Mouse (Mus musculus) embryonic facial prominence, embryonic 11.5 days (tissue): Measurements from ENCODE around the gene Olfr1201. TPM values are rescaled to one million over a fixed set of nuclear protein-coding genes. Genes with fewer than 3 reads are reported as not detected.

Experiments
- ATAC-seq: fragments of 200-750 bp; cut with Nextera tagmentation; replicated peaks from 2 replicates; pipeline ENCODE4 v1.8.0; 2017; ENCODE audit warnings: low read depth; ENCODE audit not compliant: insufficient number of reproducible peaks, low FRiP score, low TSS enrichment
- DNase-seq: peaks from one replicate; pipeline ENCODE4 v3.0.0-alpha.2; 2015; ENCODE audit warnings: low spot score
- H3K27ac ChIP-seq: fragments of 300-500 bp; sonication (generic); replicated peaks from 2 replicates; pipeline ENCODE4 v1.5.1; 2014; ENCODE audit warnings: mild to moderate bottlenecking, low read depth, low read length, control low read depth
- H3K27me3 ChIP-seq: fragments of 300-500 bp; sonication (generic); 2 replicates; pipeline ENCODE4 v1.6.1; 2014; ENCODE audit warnings: mild to moderate bottlenecking, low read length, moderate library complexity, mixed read lengths; ENCODE audit not compliant: control insufficient read depth, insufficient read depth
- H3K36me3 ChIP-seq: fragments of 300-500 bp; sonication (generic); replicated peaks from 2 replicates; pipeline ENCODE4 v1.6.1; 2014; ENCODE audit warnings: low read depth, mild to moderate bottlenecking, low read length, moderate library complexity, mixed read lengths; ENCODE audit not compliant: control insufficient read depth, insufficient read depth
- H3K4me1 ChIP-seq: fragments of 300-500 bp; sonication (generic); 2 replicates; pipeline ENCODE4 v1.6.1; 2014; ENCODE audit warnings: low read length, mixed read lengths; ENCODE audit not compliant: control insufficient read depth, insufficient read depth
- H3K4me2 ChIP-seq: fragments of 300-500 bp; sonication (generic); 2 replicates; pipeline ENCODE4 v1.6.1; 2014; ENCODE audit warnings: low read depth, mild to moderate bottlenecking, control low read depth, low read length, moderate library complexity
- H3K4me3 ChIP-seq: fragments of 300-500 bp; sonication (generic); 2 replicates; pipeline ENCODE4 v1.5.1; 2014; ENCODE audit warnings: low read depth, low read length, control low read depth
- H3K9ac ChIP-seq: fragments of 300-500 bp; sonication (generic); replicated peaks from 2 replicates; pipeline ENCODE4 v1.6.1; 2014; ENCODE audit warnings: mild to moderate bottlenecking, control low read depth, low read length
- H3K9me3 ChIP-seq: fragments of 300-500 bp; sonication (generic); replicated peaks from 2 replicates; pipeline ENCODE4 v1.6.1; 2016; ENCODE audit warnings: mild to moderate bottlenecking, low read length, inconsistent platforms, mixed read lengths; ENCODE audit not compliant: control insufficient read depth
- WGBS: fragments of 180-500 bp; shearing (Covaris S2); extraction: QIAGEN DNeasy Blood & Tissue Kit; methylation state at CpG from one replicate; pipeline ENCODE4 v1.1.7; 2014; 5-methylcytosine and 5-hydroxymethylcytosine counted together
- polyA plus RNA-seq: library from polyadenylated mRNA; unstranded; fragments of >200 nt; fragmentation: Nextera tagmentation; extraction: Ambion mirVana; gene quantifications from 2 replicates; pipeline ENCODE4 v1.2.1, GENCODE M21; 2014

Olfr1201 gene
- not detected in 2 replicates for polyA plus RNA-seq

- Histone ChIP-seq H3K4me2 (no peak within 1 kb of the TSS), H3K27ac (no peak within 1 kb of the TSS), H3K27me3 (no peaks in the 10 kb centered on the region), H3K4me1 (no peaks in the 10 kb centered on the region), H3K9me3 (no peaks in the 10 kb centered on the region), H3K4me3 (no peak within 1 kb of the TSS), H3K36me3 (no peaks in the 10 kb centered on the region), H3K9ac (no peak within 1 kb of the TSS)
- WGBS: 86% methylated on average over 6 of the region's 6 CpGs
- DNase-seq (no peak), ATAC-seq (no peak)
Measured at GRCm38 (mm10) chr2:88792736-88793135, at the start of gene Olfr1201. TSS of gene Olfr1201 (plus strand) at chr2:88793036.

GRCm38 (mm10) chr2:88743379-88743778 is 49.5 kb upstream of the Olfr1201 start:
- ATAC-seq (no peak), DNase-seq (no peak)
- Histone ChIP-seq H3K4me3 (no peak overlapping the region), H3K27me3 (no peaks in the 10 kb centered on the region), H3K27ac (no peak overlapping the region), H3K9me3 (no peaks in the 10 kb centered on the region), H3K9ac (no peak overlapping the region), H3K4me1 (no peaks in the 10 kb centered on the region), H3K36me3 (no peaks in the 10 kb centered on the region), H3K4me2 (no peak overlapping the region)
- 71% methylated on average over 3 of the region's 3 CpGs for WGBS

- ATAC-seq (no peak), DNase-seq (no peak)
- H3K4me1 ChIP-seq: no peaks in the 10 kb centered on the region
- no peak within 1 kb of the TSS for H3K4me2 ChIP-seq
- no peak within 1 kb of the TSS for H3K27ac ChIP-seq
- WGBS: 87% methylated on average over 2 of the region's 2 CpGs
- no peaks in the 10 kb centered on the region for H3K36me3 ChIP-seq
- no peaks in the 10 kb centered on the region for H3K9me3 ChIP-seq
- no peak within 1 kb of the TSS for H3K9ac ChIP-seq
- H3K27me3 ChIP-seq: no peaks in the 10 kb centered on the region
- no peak within 1 kb of the TSS for H3K4me3 ChIP-seq
Measured at GRCm38 (mm10) chr2:88751270-88751669, 41.6 kb upstream of the Olfr1201 start, which contains the start of gene Olfr1198. TSS of gene Olfr1198 (minus strand) at chr2:88751370.

GRCm38 (mm10) chr2:88760369-88760768 is 32.5 kb upstream of the Olfr1201 start, which contains the start of gene Olfr1199:
TSS of gene Olfr1199 (minus strand) at chr2:88760469.
- no peak within 1 kb of the TSS for H3K4me2 ChIP-seq
- DNase-seq: no peak
- no peak within 1 kb of the TSS for H3K4me3 ChIP-seq
- no peaks in the 10 kb centered on the region for H3K36me3 ChIP-seq
- H3K27ac ChIP-seq: no peak within 1 kb of the TSS
- H3K9ac ChIP-seq: no peak within 1 kb of the TSS
- H3K4me1 ChIP-seq: no peaks in the 10 kb centered on the region
- no peaks in the 10 kb centered on the region for H3K27me3 ChIP-seq
- 95% methylated on average over 2 of the region's 2 CpGs for whole genome bisulfite sequencing
- H3K9me3 ChIP-seq: no peaks in the 10 kb centered on the region
- ATAC-seq: no peak

- no peaks in the 10 kb centered on the region for H3K4me1 ChIP-seq
- no peaks in the 10 kb centered on the region for H3K36me3 ChIP-seq
- H3K4me3 ChIP-seq: no peak within 1 kb of the TSS
- no peak within 1 kb of the TSS for H3K4me2 ChIP-seq
- ATAC-seq: no peak
- H3K9me3 ChIP-seq: no peaks in the 10 kb centered on the region
- no peak for DNase-seq
- WGBS: 76% methylated on average over 2 of the region's 2 CpGs
- no peak within 1 kb of the TSS for H3K9ac ChIP-seq
- H3K27ac ChIP-seq: no peak within 1 kb of the TSS
- H3K27me3 ChIP-seq: no peaks in the 10 kb centered on the region
Measured at GRCm38 (mm10) chr2:88770388-88770787, 22.4 kb upstream of the Olfr1201 start, which contains the start of gene Olfr1200. TSS of gene Olfr1200 (minus strand) at chr2:88770488.

- WGBS: 84% methylated on average over 1 of the region's 1 CpGs
- H3K9ac ChIP-seq: no peak within 1 kb of the TSS
- H3K4me1 ChIP-seq: no peaks in the 10 kb centered on the region
- ATAC-seq (no peak), DNase-seq (no peak)
- H3K9me3 ChIP-seq: no peaks in the 10 kb centered on the region
- no peak within 1 kb of the TSS for H3K27ac ChIP-seq
- H3K27me3 ChIP-seq: no peaks in the 10 kb centered on the region
- H3K4me2 ChIP-seq: no peak within 1 kb of the TSS
- H3K36me3 ChIP-seq: no peaks in the 10 kb centered on the region
- H3K4me3 ChIP-seq: no peak within 1 kb of the TSS
Measured at GRCm38 (mm10) chr2:88814196-88814595, 21.4 kb downstream of the Olfr1201 start, which contains the start of gene Olfr1202. TSS of gene Olfr1202 (plus strand) at chr2:88814496.

- no peaks in the 10 kb centered on the region for H3K9me3 ChIP-seq
- WGBS: 88% methylated on average over 2 of the region's 2 CpGs
- no peaks in the 10 kb centered on the region for H3K36me3 ChIP-seq
- no peaks in the 10 kb centered on the region for H3K27me3 ChIP-seq
- H3K4me3 ChIP-seq: no peak within 1 kb of the TSS
- H3K4me1 ChIP-seq: no peaks in the 10 kb centered on the region
- DNase-seq (no peak), ATAC-seq (no peak)
- no peak within 1 kb of the TSS for H3K4me2 ChIP-seq
- no peak within 1 kb of the TSS for H3K9ac ChIP-seq
- H3K27ac ChIP-seq: no peak within 1 kb of the TSS
Measured at GRCm38 (mm10) chr2:88829437-88829836, 36.6 kb downstream of the Olfr1201 start, which contains the start of gene Olfr1205. TSS of gene Olfr1205 (plus strand) at chr2:88829737.

- Histone ChIP-seq H3K36me3 (no peaks in the 10 kb centered on the region), H3K4me1 (no peaks in the 10 kb centered on the region), H3K4me3 (no peak overlapping the region), H3K27ac (no peak overlapping the region), H3K9ac (no peak overlapping the region), H3K4me2 (no peak overlapping the region), H3K27me3 (no peaks in the 10 kb centered on the region), H3K9me3 (no peaks in the 10 kb centered on the region)
- no peak for ATAC-seq
- WGBS: 86% methylated on average over 2 of the region's 2 CpGs
- DNase-seq: no peak
Measured at GRCm38 (mm10) chr2:88838477-88838876, 45.6 kb downstream of the Olfr1201 start.
